Mouse (Mus musculus) right cerebral cortex, postnatal 36 days (tissue): ENCODE data around the gene Gkn1.
A peak's percentile ranks its signal among the peaks of the same experiment; 100 is the strongest.

Experiments
- DNase-seq, 2 experiments: peaks; one replicate each; pipeline ENCODE4 v3.0.0; 2022; ENCODE audit warnings: low spot score in 2 of 2, mixed read lengths in 1 of 2

The Gkn1 gene

DNA sequence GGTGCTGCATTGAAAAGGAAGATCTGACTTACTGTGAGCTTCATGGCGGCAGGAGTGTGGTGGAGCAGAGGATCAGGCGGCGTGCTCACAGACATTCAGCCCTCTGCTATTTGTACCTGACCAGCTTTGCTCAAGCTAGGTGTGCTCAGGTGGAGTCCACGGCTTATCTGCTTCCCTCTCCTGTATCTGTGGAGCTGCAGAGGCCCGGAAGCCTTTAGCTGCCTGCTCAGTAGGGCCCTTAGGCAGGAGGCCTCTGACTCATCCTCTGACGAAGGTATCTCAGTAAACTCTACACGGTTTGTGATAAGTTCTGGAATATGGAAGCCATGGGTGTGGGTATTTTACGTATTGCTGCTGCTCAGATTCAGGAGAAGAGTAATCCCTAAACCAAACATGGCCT is at the start of gene Gkn1:
Gkn1 (minus strand) TSS at position 114 of the 400 bp plus-strand sequence.
- DNase-seq, result no peak

DNA sequence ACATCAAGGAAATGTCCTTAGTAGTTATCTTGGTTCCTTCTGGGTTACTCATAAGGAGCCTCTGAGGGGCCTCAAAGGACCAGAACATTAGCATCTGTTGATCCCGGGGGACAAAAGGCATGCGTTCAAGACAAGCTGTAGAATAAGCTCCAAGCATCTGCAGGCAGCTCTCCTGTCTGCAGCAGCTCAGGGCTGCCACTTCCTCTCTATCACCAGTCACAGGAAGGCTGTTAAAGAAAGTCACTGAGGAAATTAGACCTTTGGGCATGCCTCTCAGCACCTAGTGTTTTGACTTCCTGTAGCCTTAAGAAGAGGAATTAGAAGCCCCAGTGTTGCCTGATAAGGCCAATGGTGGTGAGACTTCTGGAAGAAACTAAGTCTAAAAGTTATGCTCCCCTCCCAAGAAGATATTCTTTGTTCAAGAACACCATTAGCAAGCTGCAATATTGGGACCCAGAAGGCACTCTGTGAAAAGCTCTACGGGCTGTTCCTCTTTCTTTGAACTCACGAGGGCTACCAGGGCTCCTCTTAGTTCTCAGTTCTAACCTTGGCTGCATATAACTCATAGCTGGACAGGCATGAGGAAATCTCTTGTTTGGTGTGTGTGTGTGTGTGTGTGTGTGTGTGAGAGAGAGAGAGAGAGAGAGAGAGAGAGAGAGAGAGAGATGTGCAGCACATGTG is 49.3 kb upstream of the Gkn1 start:
- no peak for DNase-seq

DNA sequence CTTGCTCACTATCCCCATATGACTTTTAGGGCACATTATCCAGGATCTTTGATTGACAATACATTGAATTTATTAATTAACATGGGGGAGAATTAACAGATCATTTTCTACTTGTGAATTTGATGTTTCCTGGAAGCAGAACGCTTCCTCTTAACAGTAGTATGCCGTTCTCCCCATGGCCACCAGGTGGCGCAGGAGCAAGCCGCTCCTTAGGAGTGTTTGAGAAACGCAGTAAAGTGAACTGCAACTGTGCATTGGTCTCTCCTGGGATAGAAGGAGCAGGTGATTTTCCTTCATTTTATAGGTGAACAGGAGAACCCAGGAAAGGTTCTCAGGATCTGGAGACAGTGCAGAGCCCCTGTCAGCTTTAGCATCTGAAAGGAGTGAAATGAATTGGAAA is 48.4 kb upstream of the Gkn1 start:
- DNase-seq, result peak; percentile 14 to 44

DNA sequence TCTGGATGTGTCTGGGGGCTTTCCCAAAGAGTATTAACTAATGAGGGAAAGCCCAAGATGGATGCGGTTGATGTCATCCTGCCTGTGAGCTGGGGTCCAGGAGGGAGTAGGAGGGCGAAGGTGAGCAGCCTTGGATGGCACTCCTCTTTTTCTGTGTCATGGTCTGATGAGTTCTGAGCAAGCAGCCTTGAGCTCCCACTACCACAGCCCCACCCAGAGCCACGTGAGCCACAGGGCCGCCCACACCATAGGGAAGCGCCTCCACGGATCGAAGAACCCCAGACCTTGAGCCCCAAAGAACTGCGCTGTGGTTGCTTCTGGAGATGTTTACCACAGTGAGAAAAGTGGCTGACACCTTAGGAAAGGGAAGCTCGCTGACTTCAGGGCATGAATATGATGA is 44.0 kb upstream of the Gkn1 start:
- DNase-seq, result no peak

GRCm38 (mm10) chr6:87393466-87394205 is 42.9 kb upstream of the Gkn1 start:
- no peak for DNase-seq

DNA sequence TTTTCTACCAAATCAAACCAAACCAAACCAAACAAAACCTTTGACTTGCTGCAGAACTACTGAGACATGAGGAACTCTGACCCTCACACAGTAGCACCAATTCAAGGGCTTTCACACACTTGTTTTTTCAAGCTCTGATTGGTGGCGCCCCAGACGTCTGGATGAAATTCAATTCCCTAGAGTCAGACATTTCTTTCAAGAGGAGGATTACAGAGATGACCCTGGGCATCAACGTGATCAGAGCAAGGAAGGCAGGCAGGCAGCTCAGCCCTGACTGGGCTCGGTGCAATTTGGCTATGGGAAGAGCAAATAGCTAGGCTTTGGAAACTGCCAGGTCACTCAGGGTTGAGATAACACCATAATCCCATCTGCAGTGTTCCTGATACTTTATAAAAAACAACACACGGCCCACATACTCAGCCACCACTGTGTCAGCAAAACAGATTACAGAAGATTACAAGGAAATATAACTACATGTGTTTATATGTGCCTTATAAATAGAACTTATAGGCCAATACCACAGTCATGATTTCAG is 38.8 kb upstream of the Gkn1 start:
- DNase-seq, result no peak

GRCm38 (mm10) chr6:87388877-87389276 is 38.1 kb upstream of the Gkn1 start, which contains the start of gene Gkn3:
TSS of gene Gkn3 (minus strand) at chr6:87388935.
- DNase-seq, result no peak

- no peak for DNase-seq
These were observed 35.9 kb upstream of the Gkn1 start for GRCm38 (mm10) chr6:87386681-87387080.

- peak; percentile 46 to 54 for DNase-seq
These were observed 35.5 kb upstream of the Gkn1 start for GRCm38 (mm10) chr6:87386203-87386602.

GRCm38 (mm10) chr6:87384761-87385160 is 34.0 kb upstream of the Gkn1 start:
- peak in 1 of 2 experiments; percentile 15 for DNase-seq

- DNase-seq, result no peak
These were observed 33.4 kb upstream of the Gkn1 start for GRCm38 (mm10) chr6:87383926-87384691.

- no peak for DNase-seq
These were observed 22.3 kb upstream of the Gkn1 start, which contains the start of gene Gkn2 for GRCm38 (mm10) chr6:87373057-87373456. TSS of gene Gkn2 (plus strand) at chr6:87373357.

- no peak for DNase-seq
These were observed 18.5 kb upstream of the Gkn1 start for GRCm38 (mm10) chr6:87369223-87369622.

DNA sequence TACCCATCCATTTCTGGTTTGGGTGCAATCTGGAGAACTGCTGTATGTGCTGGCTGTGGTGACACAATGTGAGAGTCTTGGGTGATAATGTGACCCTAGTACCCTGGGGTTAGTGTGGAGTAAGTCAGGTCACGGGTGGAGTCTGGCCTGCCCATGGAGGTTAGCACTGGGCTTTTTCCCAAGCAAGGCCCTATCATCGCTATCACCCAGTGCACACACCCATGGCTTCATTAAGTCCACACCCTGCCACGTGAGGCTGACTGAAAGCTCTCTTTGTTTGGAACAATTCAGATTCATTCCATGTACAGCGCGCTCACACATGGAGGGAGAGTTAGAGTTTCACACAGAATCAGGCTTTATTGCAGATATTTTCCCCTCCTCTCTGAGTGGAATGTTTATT is 3.7 kb upstream of the Gkn1 start:
- DNase-seq, result no peak

- DNase-seq, result no peak
These were observed 14.8 kb downstream of the Gkn1 start for GRCm38 (mm10) chr6:87335935-87336295.

DNA sequence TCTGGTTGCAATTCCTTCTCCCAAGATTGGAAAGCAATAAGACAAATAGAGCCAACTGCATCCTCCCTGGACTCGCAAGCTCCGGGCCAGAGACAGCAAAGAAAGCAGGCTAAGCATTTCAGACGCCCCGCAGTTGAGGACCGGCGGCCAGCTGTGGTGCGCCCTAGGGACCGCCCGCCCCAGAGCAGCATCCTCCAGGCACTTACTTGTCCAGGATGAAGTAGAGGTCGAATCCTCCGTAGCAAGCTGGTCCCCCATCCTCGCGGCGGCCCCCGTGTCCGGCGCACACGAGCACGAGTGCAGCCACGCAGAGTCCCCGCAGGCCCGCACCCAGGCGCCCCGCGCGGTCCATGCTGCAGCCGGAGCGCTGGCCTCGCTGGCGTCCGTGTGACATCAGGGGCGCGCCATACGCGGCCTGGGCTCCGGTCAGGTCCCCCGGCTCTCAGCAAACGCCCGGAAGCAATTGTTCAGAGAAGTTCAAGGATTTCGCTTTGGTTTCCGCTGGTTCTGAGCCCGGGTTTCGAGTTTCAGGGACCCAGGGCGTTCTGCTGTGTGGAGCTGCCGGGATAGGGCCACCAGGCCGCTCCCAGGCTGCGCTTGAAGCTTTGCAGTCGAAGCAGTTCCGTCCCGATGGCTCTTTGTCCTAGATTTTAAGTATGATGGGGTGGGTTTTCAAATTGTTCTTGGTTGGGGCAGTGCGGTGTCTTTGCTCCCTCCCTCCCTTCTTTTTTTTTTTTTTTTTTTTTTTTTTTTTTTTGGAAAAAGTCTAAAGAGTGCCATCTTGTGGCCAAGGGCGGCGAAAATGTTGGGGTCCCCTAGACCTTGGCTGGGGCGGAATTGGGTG is 15.4 kb downstream of the Gkn1 start, which contains the start of gene Antxr1:
Antxr1 (minus strand) TSS at position 731 of the 844 bp plus-strand sequence.
- peak in 1 of 2 experiments; percentile 34 for DNase-seq

- peak in 1 of 2 experiments; percentile 49 for DNase-seq
These were observed 16.2 kb downstream of the Gkn1 start for GRCm38 (mm10) chr6:87334361-87335090.

- DNase-seq, result no peak
These were observed 18.4 kb downstream of the Gkn1 start for GRCm38 (mm10) chr6:87332380-87332779.

GRCm38 (mm10) chr6:87328265-87329173 is 22.2 kb downstream of the Gkn1 start:
- peak in 1 of 2 experiments; percentile 25 for DNase-seq
